Mouse (Mus musculus): ENCODE results near the gene Tmem256.

DNA sequence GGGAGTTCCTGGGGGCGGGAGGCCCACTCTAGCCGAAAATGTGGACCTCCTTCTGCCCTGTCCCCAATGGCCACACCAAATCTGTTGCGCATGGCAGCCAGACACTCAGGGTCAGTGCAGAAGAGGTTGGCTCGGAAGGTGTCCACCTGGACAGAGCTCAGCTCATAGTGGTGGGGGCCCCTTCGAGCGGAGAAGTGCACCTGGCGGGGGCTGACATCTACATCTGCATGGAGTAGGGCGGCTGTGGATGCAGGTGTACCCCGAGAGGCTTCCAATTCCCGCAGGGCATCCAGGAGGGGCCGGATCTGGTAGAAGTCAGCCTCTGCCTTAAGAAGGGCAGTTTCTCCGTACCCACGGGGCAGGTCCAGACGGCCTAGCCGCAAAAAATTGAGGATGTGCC lies 41.4 kb downstream of the Tmem256 start:
- TF ChIP-seq EP300 (IDR thresholded peaks at IDR 0.05; ENCODE audit: low read depth) (no peak), CTCF (IDR thresholded peaks at IDR 0.05; ENCODE audit: low read depth) (no peak)

Data from heart, postnatal 0 days (tissue).